Mouse (Mus musculus): ENCODE results near the gene Clmp. TPM values are rescaled to one million over a fixed set of nuclear protein-coding genes. Genes with fewer than 3 reads are reported as not detected.

The Clmp gene
- total and polyA plus RNA-seq, 3 experiments = 2.8 to 5.5 (median 4.4) TPM

DNA sequence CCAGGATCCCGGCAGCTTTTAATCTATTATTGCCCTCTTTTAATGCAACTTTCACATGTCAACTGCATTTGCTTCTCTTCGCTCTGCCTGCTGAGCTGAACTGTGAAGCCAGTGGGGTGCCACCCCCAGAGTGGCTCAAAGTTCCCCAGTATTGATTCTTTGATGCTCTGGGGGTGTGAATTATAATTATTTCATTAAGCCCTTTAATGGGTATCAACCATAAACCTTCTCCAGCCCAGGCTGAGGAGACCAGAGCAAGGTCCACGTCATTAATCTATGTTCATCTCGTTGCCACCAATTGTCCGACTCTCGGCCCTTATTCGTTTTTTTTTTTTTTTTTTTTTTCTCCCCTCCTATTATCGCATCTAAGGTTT, 123.1 kb downstream of the Clmp start:
- H3K9ac ChIP-seq (ENCODE audit: low read depth, low read length) = no peak overlapping the region
- no peaks in the 10 kb centered on the region; the same call in 1 of the 2 replicates for H3K79me2 ChIP-seq (replicated peaks; ENCODE audit: control insufficient read depth, insufficient read depth, low read length)
- H3K27me3 ChIP-seq (ENCODE audit: control insufficient read depth, insufficient read depth, low read length) = no peaks in the 10 kb centered on the region
- peaks cover 34% of the 10 kb centered on the region for H3K36me3 ChIP-seq (ENCODE audit: control insufficient read depth, insufficient read depth, low read length)
- no peak overlapping the region for H3K27ac ChIP-seq
- intact Hi-C loops (cut with DNase I) = no loop called here
- no peak for DNase-seq
- H3K4me1 ChIP-seq (ENCODE audit: control insufficient read depth, insufficient read depth, low read length) = peaks cover 15% of the 10 kb centered on the region
- H3K4me3 ChIP-seq = no peak overlapping the region
- no peak for TF ChIP-seq CTCF (IDR thresholded peaks at IDR 0.05)
- TF ChIP-seq POLR2A (IDR thresholded peaks at IDR 0.05; ENCODE audit: insufficient read depth, low read depth, low read length) = no peak
- no peak for TF ChIP-seq EP300 (IDR thresholded peaks at IDR 0.05; ENCODE audit: insufficient read depth, low read depth, low read length)
- 81% methylated on average over 8 of the region's 8 CpGs for WGBS

DNA sequence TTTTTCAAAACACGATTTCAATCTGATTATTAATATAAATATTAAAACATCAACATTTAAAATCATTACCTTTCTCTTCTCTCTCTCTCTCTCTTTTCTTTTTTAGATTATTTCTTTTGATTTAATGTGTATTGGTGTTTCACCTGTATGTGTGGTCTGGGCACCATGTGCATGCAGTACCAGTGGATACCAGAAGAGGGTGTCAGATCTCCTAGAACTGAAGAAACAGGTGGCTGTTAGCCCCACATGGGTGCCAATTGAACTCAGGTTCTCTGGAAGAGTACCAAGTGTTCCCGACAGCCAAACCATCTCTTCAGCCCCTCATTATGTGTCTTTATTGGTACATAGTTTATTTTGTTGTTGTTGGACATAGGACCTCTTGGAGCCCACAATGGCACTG, 126.1 kb downstream of the Clmp start:
- Histone ChIP-seq H3K4me3 (no peak overlapping the region), H3K27ac (no peak overlapping the region; the same call in none of the 2 replicates), H3K4me1 (ENCODE audit: control insufficient read depth, insufficient read depth, low read length) (peaks cover 8% of the 10 kb centered on the region), H3K9ac (ENCODE audit: low read depth, low read length) (no peak overlapping the region), H3K27me3 (ENCODE audit: control insufficient read depth, insufficient read depth, low read length) (no peaks in the 10 kb centered on the region), H3K79me2 (replicated peaks; ENCODE audit: control insufficient read depth, insufficient read depth, low read length) (no peaks in the 10 kb centered on the region), H3K36me3 (ENCODE audit: control insufficient read depth, insufficient read depth, low read length) (peaks cover 8% of the 10 kb centered on the region)
- DNase-seq = no peak
- no peak for TF ChIP-seq POLR2A (IDR thresholded peaks at IDR 0.05; ENCODE audit: insufficient read depth, low read depth, low read length)
- peak; percentile 64 for TF ChIP-seq CTCF (IDR thresholded peaks at IDR 0.05)
- no peak for TF ChIP-seq EP300 (IDR thresholded peaks at IDR 0.05; ENCODE audit: insufficient read depth, low read depth, low read length)
- WGBS = 70% methylated on average over 2 of the region's 2 CpGs
- intact Hi-C loops (cut with DNase I) = no loop called here

DNA sequence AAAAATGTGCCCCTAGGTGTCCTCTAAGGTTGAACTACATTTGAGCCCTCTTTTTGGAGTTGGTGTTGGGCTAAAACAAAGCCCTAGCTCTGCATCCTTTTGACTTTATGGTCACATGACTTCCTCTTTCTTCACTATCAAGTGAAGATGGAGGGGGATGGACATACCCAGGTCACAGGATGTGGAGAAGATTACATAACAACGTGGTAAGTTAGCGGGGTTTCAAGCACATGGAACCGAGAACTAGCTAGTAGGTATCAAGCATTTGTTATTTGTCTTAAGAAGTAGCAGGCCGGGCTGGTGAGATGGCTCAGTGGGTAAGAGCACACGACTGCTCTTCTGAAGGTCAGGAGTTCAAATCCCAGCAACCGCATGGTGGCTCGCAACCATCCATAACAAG, 128.3 kb downstream of the Clmp start:
- DNase-seq = no peak
- 79% methylated on average over 7 of the region's 7 CpGs for WGBS
- no peaks in the 10 kb centered on the region for H3K79me2 ChIP-seq (replicated peaks; ENCODE audit: control insufficient read depth, insufficient read depth, low read length)
- intact Hi-C loops (cut with DNase I) = no loop called here
- TF ChIP-seq POLR2A (IDR thresholded peaks at IDR 0.05; ENCODE audit: insufficient read depth, low read depth, low read length) (no peak), CTCF (IDR thresholded peaks at IDR 0.05) (no peak), EP300 (IDR thresholded peaks at IDR 0.05; ENCODE audit: insufficient read depth, low read depth, low read length) (no peak)
- H3K9ac ChIP-seq (ENCODE audit: low read depth, low read length) = no peak overlapping the region
- H3K4me3 ChIP-seq = no peak overlapping the region
- no peaks in the 10 kb centered on the region for H3K27me3 ChIP-seq (ENCODE audit: control insufficient read depth, insufficient read depth, low read length)
- no peaks in the 10 kb centered on the region for H3K4me1 ChIP-seq (ENCODE audit: control insufficient read depth, insufficient read depth, low read length)
- H3K27ac ChIP-seq = no peak overlapping the region
- peaks cover 2% of the 10 kb centered on the region; the same call in 1 of the 2 replicates for H3K36me3 ChIP-seq (ENCODE audit: control insufficient read depth, insufficient read depth, low read length)

DNA sequence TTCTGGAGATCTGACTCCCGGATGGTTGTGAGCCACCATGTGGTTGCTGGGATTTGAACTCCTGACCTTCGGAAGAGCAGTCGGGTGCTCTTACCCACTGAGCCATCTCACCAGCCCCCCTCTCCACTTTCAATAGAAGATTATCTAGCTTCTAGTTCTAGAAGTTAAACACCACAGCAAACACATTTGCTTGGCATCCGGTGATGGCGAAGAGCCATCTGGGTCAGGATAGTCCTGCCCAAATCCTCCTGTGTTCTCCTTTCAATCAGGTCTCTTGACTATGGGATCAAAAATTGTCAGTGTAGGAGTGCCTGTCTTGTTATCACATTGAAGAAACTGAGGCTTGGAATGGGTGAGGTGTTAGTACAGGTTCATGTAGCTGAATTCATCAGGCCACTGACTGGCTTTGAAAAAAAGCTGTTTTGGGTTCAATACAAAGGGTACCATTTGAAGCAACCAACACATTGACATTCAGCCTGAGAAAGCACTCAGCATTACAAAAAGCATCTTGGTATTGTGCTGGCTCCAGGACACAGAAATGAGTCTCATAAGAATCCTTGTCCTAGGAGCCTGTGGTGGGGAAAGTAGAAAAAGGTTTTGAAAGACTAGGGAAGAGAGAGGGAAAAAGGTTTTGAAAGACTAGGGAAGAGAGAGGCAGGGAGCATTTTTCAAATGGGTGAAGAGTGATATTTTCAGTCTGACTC, 131.7 kb downstream of the Clmp start:
- Histone ChIP-seq H3K79me2 (replicated peaks; ENCODE audit: control insufficient read depth, insufficient read depth, low read length) (no peaks in the 10 kb centered on the region), H3K27me3 (ENCODE audit: control insufficient read depth, insufficient read depth, low read length) (no peaks in the 10 kb centered on the region), H3K27ac (no peak overlapping the region), H3K4me1 (ENCODE audit: control insufficient read depth, insufficient read depth, low read length) (peaks cover 1% of the 10 kb centered on the region; the same call in 1 of the 2 replicates), H3K9ac (ENCODE audit: low read depth, low read length) (no peak overlapping the region), H3K4me3 (no peak overlapping the region), H3K36me3 (ENCODE audit: control insufficient read depth, insufficient read depth, low read length) (no peaks in the 10 kb centered on the region)
- WGBS = 85% methylated on average over 5 of the region's 5 CpGs
- TF ChIP-seq CTCF (IDR thresholded peaks at IDR 0.05) = no peak
- no peak for TF ChIP-seq EP300 (IDR thresholded peaks at IDR 0.05; ENCODE audit: insufficient read depth, low read depth, low read length)
- no peak for TF ChIP-seq POLR2A (IDR thresholded peaks at IDR 0.05; ENCODE audit: insufficient read depth, low read depth, low read length)
- DNase-seq = no peak
- intact Hi-C loops (cut with DNase I) = no loop called here

DNA sequence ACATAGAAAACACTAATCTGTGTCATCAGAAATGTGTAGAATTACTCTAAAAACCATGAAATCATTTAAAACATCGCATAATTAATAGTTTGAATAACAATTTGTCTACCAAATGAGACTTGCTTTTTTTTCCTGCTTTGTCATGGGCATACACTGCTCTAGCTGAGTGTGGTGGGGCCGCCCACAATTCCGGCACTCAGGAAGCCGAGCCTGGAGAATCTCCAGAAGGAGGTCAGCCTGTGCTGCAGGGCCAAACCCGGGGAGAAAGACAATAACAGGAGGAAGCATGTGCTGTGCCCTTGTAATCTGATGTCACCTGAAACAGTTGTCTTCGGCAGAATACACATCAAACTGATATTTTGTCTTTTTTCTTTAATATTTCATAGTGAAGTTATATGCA, 139.8 kb downstream of the Clmp start:
- H3K27me3 ChIP-seq (ENCODE audit: control insufficient read depth, insufficient read depth, low read length) = no peaks in the 10 kb centered on the region
- WGBS = 38% methylated on average over 6 of the region's 6 CpGs
- intact Hi-C loops (cut with DNase I) = no loop called here

DNA sequence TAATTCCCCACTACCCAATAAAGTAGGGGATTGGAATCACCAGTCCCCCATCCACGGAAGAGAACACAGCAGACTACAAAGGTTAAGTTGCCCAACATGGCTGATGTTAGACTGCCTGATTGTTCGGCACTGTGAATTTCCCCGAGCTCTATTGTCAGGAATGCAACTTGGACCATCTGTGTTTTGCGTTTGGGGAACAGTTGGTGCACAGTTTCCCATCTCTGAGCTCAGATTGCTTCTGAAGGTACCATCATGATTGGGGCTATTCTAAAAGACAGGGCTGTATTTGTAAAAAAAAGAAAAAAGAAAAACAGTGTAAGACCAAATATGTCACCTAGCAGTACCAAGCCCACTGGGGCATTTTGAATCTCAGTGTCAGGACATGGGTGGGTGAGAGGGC, 141.6 kb downstream of the Clmp start:
- no peaks in the 10 kb centered on the region for H3K36me3 ChIP-seq (ENCODE audit: control insufficient read depth, insufficient read depth, low read length)
- no peak for DNase-seq
- H3K4me1 ChIP-seq (ENCODE audit: control insufficient read depth, insufficient read depth, low read length) = no peaks in the 10 kb centered on the region
- no peak overlapping the region for H3K4me3 ChIP-seq
- intact Hi-C loops (cut with DNase I) = no loop called here
- H3K79me2 ChIP-seq (replicated peaks; ENCODE audit: control insufficient read depth, insufficient read depth, low read length) = no peaks in the 10 kb centered on the region
- H3K27me3 ChIP-seq (ENCODE audit: control insufficient read depth, insufficient read depth, low read length) = no peaks in the 10 kb centered on the region
- 68% methylated on average over 4 of the region's 4 CpGs for WGBS
- no peak overlapping the region for H3K27ac ChIP-seq
- TF ChIP-seq EP300 (IDR thresholded peaks at IDR 0.05; ENCODE audit: insufficient read depth, low read depth, low read length) = no peak
- TF ChIP-seq CTCF (IDR thresholded peaks at IDR 0.05) = no peak
- TF ChIP-seq POLR2A (IDR thresholded peaks at IDR 0.05; ENCODE audit: insufficient read depth, low read depth, low read length) = no peak
- H3K9ac ChIP-seq (ENCODE audit: low read depth, low read length) = no peak overlapping the region

More for the DNA sequence above, 139.8 kb downstream of the Clmp start:
- no peak for TF ChIP-seq POLR2A (IDR thresholded peaks at IDR 0.05; ENCODE audit: insufficient read depth, low read depth, low read length)
- no peak for TF ChIP-seq EP300 (IDR thresholded peaks at IDR 0.05; ENCODE audit: insufficient read depth, low read depth, low read length)
- no peak for TF ChIP-seq CTCF (IDR thresholded peaks at IDR 0.05)
- DNase-seq = no peak
- no peak overlapping the region for H3K4me3 ChIP-seq
- H3K27ac ChIP-seq = no peak overlapping the region
- peaks cover 1% of the 10 kb centered on the region; the same call in 1 of the 2 replicates for H3K4me1 ChIP-seq (ENCODE audit: control insufficient read depth, insufficient read depth, low read length)
- no peaks in the 10 kb centered on the region for H3K36me3 ChIP-seq (ENCODE audit: control insufficient read depth, insufficient read depth, low read length)
- no peaks in the 10 kb centered on the region for H3K79me2 ChIP-seq (replicated peaks; ENCODE audit: control insufficient read depth, insufficient read depth, low read length)
- H3K9ac ChIP-seq (ENCODE audit: low read depth, low read length) = no peak overlapping the region
